Mouse (Mus musculus) testis, adult 10 weeks (tissue): ENCODE results near the gene Galnt9. TPM values are rescaled to one million over a fixed set of nuclear protein-coding genes. Genes with fewer than 3 reads are reported as not detected.

Source experiments
- polyA plus RNA-seq: library from polyadenylated mRNA; stranded (reverse); fragments of 350-450 nt; fragmentation: Illumina TruSeq; extraction: RNeasy Lipid Tissue Mini Kit (QIAGEN cat#74804); gene quantifications from one replicate; pipeline ENCODE4 v1.2.3, GENCODE M21; 2014; ENCODE audit warnings: low read depth, low replicate concordance

Gene Galnt9
- not detected for polyA plus RNA-seq

DNA sequence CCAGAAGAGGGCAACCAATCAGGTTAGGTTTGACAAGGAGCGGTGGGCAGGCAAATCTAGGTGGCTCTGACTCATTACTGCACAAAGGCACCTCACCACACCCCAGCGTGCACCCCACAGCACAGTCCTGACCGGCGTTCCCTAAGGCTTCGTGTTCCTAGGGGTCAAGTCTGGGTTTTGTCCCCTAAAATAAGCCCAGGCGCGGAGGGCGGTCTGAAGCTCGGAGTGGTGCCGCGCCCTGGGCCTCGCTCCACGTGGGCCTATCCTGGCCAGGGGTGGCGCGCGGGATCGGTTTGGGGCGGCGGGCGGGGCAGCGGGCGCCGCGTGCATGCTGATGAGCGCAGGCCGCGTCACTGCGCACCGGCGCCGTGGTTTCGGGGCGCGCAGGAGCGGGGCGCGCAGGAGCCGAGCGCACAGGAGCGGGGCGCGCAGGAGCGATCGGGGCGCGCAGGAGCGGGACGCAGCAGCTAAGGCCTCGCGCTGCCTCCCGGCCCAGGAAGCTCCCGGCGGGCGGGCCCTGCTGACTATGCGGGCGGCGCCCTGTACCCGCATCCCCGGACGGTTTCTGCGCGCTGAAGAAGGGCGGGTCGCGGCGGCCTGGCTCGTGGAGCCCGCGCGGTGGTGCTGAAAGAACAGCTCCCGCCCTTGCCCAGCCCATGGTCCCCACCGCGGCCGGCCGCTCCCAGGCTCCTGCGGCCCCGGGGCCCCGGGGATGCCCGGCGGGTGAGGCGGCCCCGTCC is at the start of gene Galnt9:
Galnt9 (plus strand) TSS at position 405 of the 740 bp plus-strand sequence.

DNA sequence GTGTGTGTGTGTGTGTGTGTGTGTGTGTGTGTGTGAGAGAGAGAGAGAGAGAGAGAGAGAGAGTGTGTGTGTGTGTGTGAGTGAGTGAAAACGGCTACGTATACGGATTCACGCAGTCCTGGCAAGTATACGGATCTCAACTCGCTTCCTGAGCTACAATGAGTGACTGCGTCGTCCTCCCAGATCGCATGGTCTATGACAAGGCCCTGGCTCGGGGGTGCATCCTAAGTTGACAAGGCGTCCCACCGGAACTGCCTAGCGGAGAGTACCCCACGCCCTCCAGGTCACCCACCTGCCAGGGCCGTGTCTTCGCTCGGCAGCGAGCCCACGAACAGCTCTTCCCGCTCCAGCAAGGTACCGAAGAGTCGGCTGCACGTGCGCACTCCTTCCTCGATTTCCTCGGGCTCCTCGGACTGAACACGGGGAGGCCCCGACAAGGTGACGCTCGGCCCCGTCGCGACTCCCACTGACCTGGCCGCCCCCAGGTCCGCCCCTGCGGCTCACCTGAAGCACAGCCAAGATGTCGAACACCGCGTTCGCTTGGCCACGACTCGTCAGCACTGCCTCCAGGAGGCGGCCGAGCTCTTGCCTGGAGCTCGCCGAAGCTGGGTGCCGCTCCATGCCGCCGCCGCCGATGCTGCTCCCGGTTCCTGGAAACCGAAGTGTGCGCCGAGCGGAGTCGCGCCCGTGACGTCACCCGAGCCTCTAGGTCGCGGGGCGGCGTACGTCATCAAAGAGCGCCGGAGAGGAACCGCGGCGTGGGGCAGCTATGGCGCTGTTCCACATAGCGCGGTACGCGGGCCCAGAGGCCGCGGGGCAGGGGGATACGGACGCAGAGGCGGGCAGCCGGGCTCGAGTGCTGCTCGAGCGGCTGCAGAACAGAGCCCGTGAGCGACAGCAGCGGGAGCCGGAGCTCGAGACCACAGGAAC is 108.8 kb downstream of the Galnt9 start, which contains the start of the genes Noc4l and Ddx51:
Noc4l (minus strand) TSS at position 699 of the 930 bp plus-strand sequence.
Ddx51 (plus strand) TSS at position 733 of the 930 bp plus-strand sequence.

Other genes starting within 250 kb of the Galnt9 start
- gene P2rx2, start 201.1 kb upstream of the Galnt9 start, polyA plus RNA-seq = 22.6 TPM
- not detected for gene Lrcol1, start 199.6 kb upstream of the Galnt9 start, polyA plus RNA-seq
- gene Fbrsl1, start 95.9 kb upstream of the Galnt9 start, polyA plus RNA-seq = 3.4 TPM
- gene Noc4l, start 109.1 kb downstream of the Galnt9 start, polyA plus RNA-seq = 5.3 TPM
- 4.6 TPM for gene Ddx51, start 109.1 kb downstream of the Galnt9 start, polyA plus RNA-seq
- gene Ep400, start 226.4 kb downstream of the Galnt9 start, polyA plus RNA-seq = 63.1 TPM
- gene Pus1, start 236.3 kb downstream of the Galnt9 start, polyA plus RNA-seq = not detected